Mouse (Mus musculus) lung, embryonic 16.5 days (tissue): ENCODE results near the gene Ippk. TPM values are rescaled to one million over a fixed set of nuclear protein-coding genes. Genes with fewer than 3 reads are reported as not detected.

Experiments
- ATAC-seq: fragments of 200-750 bp; cut with Nextera tagmentation; 2 replicates; pipeline ENCODE4 v1.8.0; 2017; ENCODE audit warnings: low read depth, mild to moderate bottlenecking, moderate library complexity
- H3K27ac ChIP-seq: fragments of 300-500 bp; sonication (generic); 2 replicates; pipeline ENCODE4 v1.5.1; 2014; ENCODE audit warnings: mild to moderate bottlenecking, control low read depth, low read length
- H3K27me3 ChIP-seq: fragments of 300-500 bp; sonication (generic); 2 replicates; pipeline ENCODE4 v1.6.1; 2014; ENCODE audit warnings: low read depth, low read length, mixed read lengths; ENCODE audit not compliant: control insufficient read depth, insufficient read depth
- H3K36me3 ChIP-seq: fragments of 300-500 bp; sonication (generic); 2 replicates; pipeline ENCODE4 v1.6.1; 2014; ENCODE audit warnings: low read length; ENCODE audit not compliant: control insufficient read depth, insufficient read depth
- H3K4me1 ChIP-seq: fragments of 300-500 bp; sonication (generic); replicated peaks from 2 replicates; pipeline ENCODE4 v1.6.1; 2014; ENCODE audit warnings: low read length, mixed read lengths; ENCODE audit not compliant: control insufficient read depth, insufficient read depth
- H3K4me2 ChIP-seq: fragments of 300-500 bp; sonication (generic); 2 replicates; pipeline ENCODE4 v1.6.1; 2014; ENCODE audit warnings: low read depth, low read length, control low read depth
- H3K4me3 ChIP-seq: fragments of 300-500 bp; sonication (generic); 2 replicates; pipeline ENCODE4 v1.5.1; 2014; ENCODE audit warnings: mild to moderate bottlenecking, low read length, control low read depth
- H3K9ac ChIP-seq: fragments of 300-500 bp; sonication (generic); 2 replicates; pipeline ENCODE4 v1.6.1; 2014; ENCODE audit warnings: low read length, control low read depth
- H3K9me3 ChIP-seq: fragments of 300-500 bp; sonication (generic); 2 replicates; pipeline ENCODE4 v1.6.1; 2016; ENCODE audit warnings: low read length; ENCODE audit not compliant: control insufficient read depth
- WGBS: fragments of 180-500 bp; shearing (Covaris S2); extraction: QIAGEN DNeasy Blood & Tissue Kit; methylation state at CpG from one replicate; pipeline ENCODE4 v1.1.7; 2014; 5-methylcytosine and 5-hydroxymethylcytosine counted together
- polyA plus RNA-seq: library from polyadenylated mRNA; unstranded; fragments of >200 nt; fragmentation: Nextera tagmentation; extraction: Ambion mirVana; gene quantifications from 2 replicates; pipeline ENCODE4 v1.2.1, GENCODE M21; 2015

Gene Ippk
- polyA plus RNA-seq, 1 experiment from 2014 or later, result 16.2 TPM

- ATAC-seq, result no peak; the same call in 1 of the 2 replicates
- WGBS, result under 1% methylated on average over 15 of the region's 15 CpGs
- no peaks in the 10 kb centered on the region for H3K9me3 ChIP-seq
- H3K36me3 ChIP-seq, result no peaks in the 10 kb centered on the region
- H3K4me2 ChIP-seq, result peak overlapping the region; percentile 92
- peak overlapping the region; percentile 92 for H3K4me3 ChIP-seq
- H3K9ac ChIP-seq, result peak overlapping the region; percentile 87
- peak overlapping the region; percentile 47; the same call in 1 of the 2 replicates for H3K27ac ChIP-seq
- H3K27me3 ChIP-seq, result no peaks in the 10 kb centered on the region
- H3K4me1 ChIP-seq, result peaks cover 14% of the 10 kb centered on the region
Observed at GRCm38 (mm10) chr13:49421606-49421917, 513 bp downstream of the Ippk start.

GRCm38 (mm10) chr13:49421959-49422358 is 910 bp downstream of the Ippk start:
- WGBS, result 12% methylated on average over 4 of the region's 4 CpGs
- no peak overlapping the region for H3K27ac ChIP-seq
- H3K9ac ChIP-seq, result peak overlapping the region; percentile 87
- H3K36me3 ChIP-seq, result no peaks in the 10 kb centered on the region
- ATAC-seq, result no peak
- H3K4me2 ChIP-seq, result peak overlapping the region; percentile 92
- H3K9me3 ChIP-seq, result no peaks in the 10 kb centered on the region
- peaks cover 14% of the 10 kb centered on the region for H3K4me1 ChIP-seq
- H3K4me3 ChIP-seq, result peak overlapping the region; percentile 92
- no peaks in the 10 kb centered on the region for H3K27me3 ChIP-seq

- no peak for ATAC-seq
- Histone ChIP-seq H3K4me2 (no peak overlapping the region), H3K9me3 (no peaks in the 10 kb centered on the region), H3K4me3 (no peak overlapping the region), H3K36me3 (no peaks in the 10 kb centered on the region), H3K27ac (no peak overlapping the region), H3K4me1 (peaks cover 18% of the 10 kb centered on the region), H3K27me3 (no peaks in the 10 kb centered on the region), H3K9ac (no peak overlapping the region)
- 86% methylated on average over 3 of the region's 3 CpGs for WGBS
Observed at GRCm38 (mm10) chr13:49426736-49427135, 5.7 kb downstream of the Ippk start.

- H3K9me3 ChIP-seq, result no peaks in the 10 kb centered on the region
- peaks cover under 1% of the 10 kb centered on the region; the same call in 1 of the 2 replicates for H3K36me3 ChIP-seq
- peaks cover 8% of the 10 kb centered on the region for H3K4me1 ChIP-seq
- ATAC-seq, result no peak
- 85% methylated on average over 1 of the region's 1 CpGs for WGBS
- H3K4me2 ChIP-seq, result no peak overlapping the region
- no peak overlapping the region for H3K4me3 ChIP-seq
- no peak overlapping the region for H3K9ac ChIP-seq
- no peaks in the 10 kb centered on the region for H3K27me3 ChIP-seq
- H3K27ac ChIP-seq, result no peak overlapping the region; the same call in 1 of the 2 replicates
Observed at GRCm38 (mm10) chr13:49428042-49428675, 7.1 kb downstream of the Ippk start.

- Histone ChIP-seq H3K4me3 (no peak overlapping the region), H3K36me3 (peaks cover 7% of the 10 kb centered on the region), H3K9me3 (no peaks in the 10 kb centered on the region), H3K9ac (no peak overlapping the region), H3K27me3 (no peaks in the 10 kb centered on the region), H3K4me1 (peaks cover 6% of the 10 kb centered on the region), H3K4me2 (no peak overlapping the region), H3K27ac (no peak overlapping the region)
- WGBS, result 32% methylated on average over 4 of the region's 4 CpGs
- no peak for ATAC-seq
Observed at GRCm38 (mm10) chr13:49430529-49430928, 9.5 kb downstream of the Ippk start.

- no peak overlapping the region for H3K4me2 ChIP-seq
- WGBS, result 79% methylated on average over 2 of the region's 2 CpGs
- no peak overlapping the region for H3K4me3 ChIP-seq
- H3K9me3 ChIP-seq, result no peaks in the 10 kb centered on the region
- no peaks in the 10 kb centered on the region for H3K27me3 ChIP-seq
- no peak overlapping the region for H3K9ac ChIP-seq
- ATAC-seq, result no peak
- peaks cover 8% of the 10 kb centered on the region for H3K36me3 ChIP-seq
- peaks cover 6% of the 10 kb centered on the region for H3K4me1 ChIP-seq
- no peak overlapping the region for H3K27ac ChIP-seq
Observed at GRCm38 (mm10) chr13:49433268-49434029, 12.4 kb downstream of the Ippk start.

GRCm38 (mm10) chr13:49435745-49436144 is 14.7 kb downstream of the Ippk start:
- no peaks in the 10 kb centered on the region for H3K27me3 ChIP-seq
- no peak overlapping the region for H3K9ac ChIP-seq
- peaks cover 12% of the 10 kb centered on the region for H3K36me3 ChIP-seq
- H3K27ac ChIP-seq, result no peak overlapping the region
- H3K4me2 ChIP-seq, result no peak overlapping the region
- H3K4me3 ChIP-seq, result no peak overlapping the region
- ATAC-seq, result no peak
- 68% methylated on average over 1 of the region's 1 CpGs for WGBS
- H3K4me1 ChIP-seq, result peaks cover 3% of the 10 kb centered on the region
- H3K9me3 ChIP-seq, result no peaks in the 10 kb centered on the region

GRCm38 (mm10) chr13:49436170-49436569 is 15.1 kb downstream of the Ippk start:
- ATAC-seq, result peak; percentile 56
- H3K4me1 ChIP-seq, result peaks cover 3% of the 10 kb centered on the region
- WGBS, result 66% methylated on average over 4 of the region's 4 CpGs
- no peak overlapping the region for H3K27ac ChIP-seq
- no peak overlapping the region for H3K4me2 ChIP-seq
- H3K9ac ChIP-seq, result no peak overlapping the region
- H3K9me3 ChIP-seq, result no peaks in the 10 kb centered on the region
- H3K4me3 ChIP-seq, result no peak overlapping the region
- H3K27me3 ChIP-seq, result no peaks in the 10 kb centered on the region
- H3K36me3 ChIP-seq, result peaks cover 12% of the 10 kb centered on the region

- Histone ChIP-seq H3K4me2 (no peak overlapping the region), H3K4me1 (peaks cover under 1% of the 10 kb centered on the region), H3K9ac (no peak overlapping the region), H3K27ac (no peak overlapping the region), H3K36me3 (peaks cover 8% of the 10 kb centered on the region), H3K9me3 (no peaks in the 10 kb centered on the region), H3K4me3 (no peak overlapping the region), H3K27me3 (no peaks in the 10 kb centered on the region)
- no peak for ATAC-seq
- WGBS, result 95% methylated on average over 6 of the region's 6 CpGs
Observed at GRCm38 (mm10) chr13:49444451-49444850, 23.4 kb downstream of the Ippk start.
